Comparison of ENCODE assay signal across 8 mouse cellular contexts in genomic region chr8:115249688-115250366, GRCm38 (mm10).
DNase-seq lines count a peak whose midpoint lies in the region; ATAC-seq lines count a peak whose summit lies in the region.

No protein-coding gene starts in this region.

- H3K4me3 ChIP-seq in limb, embryonic 10.5 days: peak overlapping the region; percentile 23

- H3K4me1 ChIP-seq in limb, embryonic 10.5 days: peaks cover 22% of the 10 kb centered on the region

- H3K27me3 ChIP-seq in limb, embryonic 10.5 days (ENCODE audit: low read depth, poor library complexity, severe bottlenecking): peaks cover 28% of the 10 kb centered on the region

- H3K27ac ChIP-seq in limb, embryonic 10.5 days: no peak overlapping the region

- 37% methylated on average over 22 of the region's 22 CpGs for WGBS in limb, embryonic 10.5 days

- no peaks in the 10 kb centered on the region for H3K36me3 ChIP-seq in limb, embryonic 10.5 days

- no peak for ATAC-seq in megakaryocyte progenitor cell, adult 5-6 weeks (replicated peaks; ENCODE audit: poor library complexity)

- intact Hi-C loops in heart, postnatal 14 days (cut with DNase I): no loop called here

- no peaks in the 10 kb centered on the region for H3K9me3 ChIP-seq in limb, embryonic 10.5 days (replicated peaks)

- peak; percentile 91 for DNase-seq in heart, adult 11 months
- no peak for DNase-seq in heart, adult 8-10 months (ENCODE audit: low spot score)
- DNase-seq in adrenal gland, postnatal 14 days: peak; percentile 53
- DNase-seq in heart, postnatal 14 days: peak; percentile 17 to 20
- no peak for DNase-seq in limb, embryonic 10.5 days (ENCODE audit: low spot score)
- peak; percentile 20 for DNase-seq in ovary, postnatal 14 days (ENCODE audit: low spot score)
- DNase-seq in frontal cortex, postnatal 10 days (ENCODE audit: low spot score in 2 of 2): no peak

Comparison
In these comparisons a context has a peak if more than half of its experiments do, and no peak if none do; other contexts are left out.
1. DNase-seq: peak in heart, adult 11 months (single experiment), adrenal gland, postnatal 14 days (single experiment), heart, postnatal 14 days (2 of 2) and ovary, postnatal 14 days (single experiment); none in heart, adult 8-10 months (single experiment), limb, embryonic 10.5 days (single experiment) and frontal cortex, postnatal 10 days (0 of 2).